Mouse (Mus musculus) midbrain, embryonic 12.5 days (tissue): Measurements from ENCODE around the gene Fgfr2. TPM values are rescaled to one million over a fixed set of nuclear protein-coding genes. Genes with fewer than 3 reads are reported as not detected.
A peak's percentile ranks its signal among the peaks of the same experiment; 100 is the strongest.

Source experiments
- ATAC-seq: fragments of 200-750 bp; cut with Nextera tagmentation; 2 replicates; pipeline ENCODE4 v1.8.0; 2017; ENCODE audit warnings: low read depth, moderate TSS enrichment, moderate library complexity; ENCODE audit not compliant: low FRiP score
- H3K27ac ChIP-seq: fragments of 300-500 bp; sonication (generic); replicated peaks from 2 replicates; pipeline ENCODE4 v1.5.1; 2016; ENCODE audit warnings: mild to moderate bottlenecking
- H3K27me3 ChIP-seq: fragments of 300-500 bp; sonication (generic); 2 replicates; pipeline ENCODE4 v1.6.1; 2016; ENCODE audit warnings: mild to moderate bottlenecking
- H3K36me3 ChIP-seq: fragments of 300-500 bp; sonication (generic); 2 replicates; pipeline ENCODE4 v1.6.1; 2016
- H3K4me1 ChIP-seq: fragments of 300-500 bp; sonication (generic); 2 replicates; pipeline ENCODE4 v1.6.1; 2016
- H3K4me2 ChIP-seq: fragments of 300-500 bp; sonication (generic); replicated peaks from 2 replicates; pipeline ENCODE4 v1.6.1; 2016; ENCODE audit warnings: mild to moderate bottlenecking, moderate library complexity
- H3K4me3 ChIP-seq: fragments of 300-500 bp; sonication (generic); 2 replicates; pipeline ENCODE4 v1.5.1; 2016; ENCODE audit warnings: mild to moderate bottlenecking
- H3K9ac ChIP-seq: fragments of 300-500 bp; sonication (generic); replicated peaks from 2 replicates; pipeline ENCODE4 v1.6.1; 2016; ENCODE audit warnings: mild to moderate bottlenecking, moderate library complexity
- H3K9me3 ChIP-seq: fragments of 300-500 bp; sonication (generic); 2 replicates; pipeline ENCODE4 v1.6.1; 2016; ENCODE audit warnings: mild to moderate bottlenecking
- WGBS: fragments of 180-500 bp; shearing (Covaris S2); methylation state at CpG from one replicate; pipeline ENCODE4 v1.1.7; 2016; 5-methylcytosine and 5-hydroxymethylcytosine counted together
- polyA plus RNA-seq: library from polyadenylated mRNA; unstranded; fragments of >200 nt; fragmentation: Nextera tagmentation; extraction: Ambion mirVana; gene quantifications from 2 replicates; pipeline ENCODE4 v1.2.1, GENCODE M21; 2016

Fgfr2 gene
- polyA plus RNA-seq, 1 experiment from 2014 or later, result 96.5 TPM

- H3K9me3 ChIP-seq, result no peaks in the 10 kb centered on the region
- no peak overlapping the region for H3K27ac ChIP-seq
- no peak for ATAC-seq
- no peaks in the 10 kb centered on the region for H3K27me3 ChIP-seq
- H3K36me3 ChIP-seq, result peaks cover 12% of the 10 kb centered on the region
- peaks cover 27% of the 10 kb centered on the region for H3K4me1 ChIP-seq
- no peak overlapping the region for H3K9ac ChIP-seq
- 90% methylated on average over 2 of the region's 2 CpGs for WGBS
- no peak overlapping the region for H3K4me2 ChIP-seq
- no peak overlapping the region for H3K4me3 ChIP-seq
Observed at GRCm38 (mm10) chr7:130705230-130705629, 2417.9 kb downstream of the Fgfr2 start.

DNA sequence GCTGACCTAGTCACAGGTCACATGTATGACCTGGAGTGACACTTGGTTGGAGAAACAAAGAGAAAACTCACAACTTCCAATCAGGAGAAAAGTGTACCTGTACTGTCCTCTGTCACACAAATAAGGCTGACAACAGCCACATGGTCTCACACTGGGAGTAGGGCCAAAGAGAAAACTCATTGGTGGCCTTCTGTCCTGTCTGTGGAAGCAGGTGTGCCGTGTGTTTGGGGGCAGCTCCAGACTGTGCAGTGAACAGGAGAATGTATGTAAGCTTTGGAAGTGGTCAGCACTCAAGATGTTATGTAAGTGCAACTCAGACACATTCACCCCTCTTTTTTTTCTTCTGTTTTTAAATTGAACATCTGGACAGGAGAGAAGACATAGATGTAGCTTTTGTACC is 2421.8 kb downstream of the Fgfr2 start:
- H3K4me1 ChIP-seq, result peaks cover 19% of the 10 kb centered on the region
- no peak overlapping the region for H3K9ac ChIP-seq
- no peaks in the 10 kb centered on the region for H3K9me3 ChIP-seq
- ATAC-seq, result no peak
- H3K4me2 ChIP-seq, result no peak overlapping the region
- H3K36me3 ChIP-seq, result peaks cover 17% of the 10 kb centered on the region
- 96% methylated on average over 1 of the region's 1 CpGs for WGBS
- no peak overlapping the region for H3K27ac ChIP-seq
- H3K4me3 ChIP-seq, result no peak overlapping the region
- no peaks in the 10 kb centered on the region for H3K27me3 ChIP-seq

- Histone ChIP-seq H3K36me3 (peaks cover 17% of the 10 kb centered on the region), H3K4me2 (no peak overlapping the region), H3K4me3 (no peak overlapping the region), H3K4me1 (peaks cover 46% of the 10 kb centered on the region), H3K27ac (no peak overlapping the region), H3K27me3 (no peaks in the 10 kb centered on the region), H3K9me3 (no peaks in the 10 kb centered on the region), H3K9ac (no peak overlapping the region)
- ATAC-seq, result no peak
Observed at GRCm38 (mm10) chr7:130698480-130698879, 2424.7 kb downstream of the Fgfr2 start.

- peak overlapping the region; percentile 20; the same call in 1 of the 2 replicates for H3K9ac ChIP-seq
- H3K4me3 ChIP-seq, result peak overlapping the region; percentile 19; the same call in 1 of the 2 replicates
- 55% methylated on average over 16 of the region's 16 CpGs for WGBS
- no peaks in the 10 kb centered on the region for H3K27me3 ChIP-seq
- H3K27ac ChIP-seq, result peak overlapping the region; percentile 22
- no peak for ATAC-seq
- no peaks in the 10 kb centered on the region for H3K9me3 ChIP-seq
- H3K36me3 ChIP-seq, result peaks cover 11% of the 10 kb centered on the region
- H3K4me1 ChIP-seq, result peaks cover 54% of the 10 kb centered on the region
- peak overlapping the region; percentile 60 for H3K4me2 ChIP-seq
Observed at GRCm38 (mm10) chr7:130696347-130697234, 2426.6 kb downstream of the Fgfr2 start.

GRCm38 (mm10) chr7:130695669-130696338 is 2427.3 kb downstream of the Fgfr2 start:
- Histone ChIP-seq H3K9ac (no peak overlapping the region; the same call in 1 of the 2 replicates), H3K27me3 (no peaks in the 10 kb centered on the region), H3K27ac (peak overlapping the region; percentile 22; the same call in 1 of the 2 replicates), H3K9me3 (no peaks in the 10 kb centered on the region), H3K36me3 (peaks cover 10% of the 10 kb centered on the region), H3K4me2 (peak overlapping the region; percentile 60), H3K4me3 (peak overlapping the region; percentile 6; the same call in 1 of the 2 replicates), H3K4me1 (peaks cover 55% of the 10 kb centered on the region)
- no peak for ATAC-seq
- 69% methylated on average over 13 of the region's 13 CpGs for WGBS

GRCm38 (mm10) chr7:130693800-130694193 is 2429.4 kb downstream of the Fgfr2 start:
- H3K4me3 ChIP-seq, result peak overlapping the region; percentile 57

GRCm38 (mm10) chr7:130692943-130693799 is 2430.0 kb downstream of the Fgfr2 start:
- peaks cover 61% of the 10 kb centered on the region for H3K4me1 ChIP-seq
- peak overlapping the region; percentile 57 for H3K4me3 ChIP-seq
- H3K9me3 ChIP-seq, result no peaks in the 10 kb centered on the region
- peak; percentile 73 for ATAC-seq
- no peaks in the 10 kb centered on the region for H3K27me3 ChIP-seq
- H3K9ac ChIP-seq, result peak overlapping the region; percentile 91
- H3K36me3 ChIP-seq, result no peaks in the 10 kb centered on the region
- 1% methylated on average over 19 of the region's 19 CpGs for WGBS
- peak overlapping the region; percentile 96 for H3K27ac ChIP-seq
- H3K4me2 ChIP-seq, result peak overlapping the region; percentile 60

More at GRCm38 (mm10) chr7:130693800-130694193, 2429.4 kb downstream of the Fgfr2 start:
- H3K36me3 ChIP-seq, result no peaks in the 10 kb centered on the region
- H3K4me1 ChIP-seq, result peaks cover 61% of the 10 kb centered on the region
- H3K9ac ChIP-seq, result peak overlapping the region; percentile 91
- H3K27ac ChIP-seq, result peak overlapping the region; percentile 96
- no peak for ATAC-seq
- H3K9me3 ChIP-seq, result no peaks in the 10 kb centered on the region
- H3K4me2 ChIP-seq, result peak overlapping the region; percentile 60
- H3K27me3 ChIP-seq, result no peaks in the 10 kb centered on the region
- WGBS, result 18% methylated on average over 11 of the region's 11 CpGs

DNA sequence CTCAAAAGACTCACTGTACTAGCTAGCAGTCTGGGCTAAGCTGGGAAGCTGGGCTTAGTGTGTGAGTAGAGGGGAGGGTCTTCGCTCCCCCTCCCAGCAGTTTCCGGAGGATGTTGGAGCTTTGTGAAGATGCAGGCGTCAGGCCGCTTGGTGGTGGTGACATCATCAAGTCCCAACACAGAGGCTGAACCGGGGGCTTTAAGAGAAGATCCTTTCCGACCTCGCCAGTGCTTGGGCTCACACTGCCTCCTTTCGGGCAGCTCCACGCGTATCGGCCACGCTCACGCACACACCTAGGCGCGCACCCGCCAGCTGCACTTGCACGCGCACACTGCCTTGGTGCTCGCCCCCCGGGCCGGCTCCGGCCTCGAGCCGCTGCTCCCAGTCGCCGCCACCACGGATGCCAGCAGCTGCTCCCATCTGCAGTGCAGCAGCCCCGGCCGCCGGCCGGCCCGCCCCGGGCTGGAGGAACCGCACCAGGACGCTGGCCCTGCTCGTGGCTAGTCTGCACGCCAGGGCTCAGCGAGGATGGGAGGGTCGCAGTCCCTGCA is 2430.7 kb downstream of the Fgfr2 start:
- Histone ChIP-seq H3K27ac (peak overlapping the region; percentile 96), H3K36me3 (no peaks in the 10 kb centered on the region), H3K4me3 (peak overlapping the region; percentile 57), H3K27me3 (no peaks in the 10 kb centered on the region), H3K4me1 (peaks cover 56% of the 10 kb centered on the region), H3K9ac (peak overlapping the region; percentile 91), H3K9me3 (no peaks in the 10 kb centered on the region), H3K4me2 (peak overlapping the region; percentile 60)
- peak; percentile 89 for ATAC-seq
- under 1% methylated on average over 39 of the region's 39 CpGs for WGBS

DNA sequence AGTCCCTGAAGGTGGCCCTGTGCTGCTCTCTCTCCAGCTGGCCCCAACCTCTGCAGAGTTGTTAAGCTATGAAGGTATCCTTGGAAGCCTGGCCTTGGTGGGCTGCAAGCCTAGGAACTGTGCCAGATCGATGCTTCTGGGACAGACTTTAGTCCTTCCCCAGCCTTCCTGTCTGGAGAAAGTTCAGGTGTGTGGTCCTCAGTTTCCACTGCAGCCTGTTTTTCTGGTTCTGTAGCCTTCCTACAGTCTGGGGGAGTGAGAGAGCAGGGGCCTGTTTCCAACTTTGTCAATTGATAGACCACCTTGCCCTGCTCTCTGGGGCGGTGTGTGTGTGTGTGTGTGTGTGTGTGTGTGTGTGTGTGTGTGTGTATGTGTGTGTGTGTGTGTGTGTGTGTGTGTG is 2431.2 kb downstream of the Fgfr2 start:
- Histone ChIP-seq H3K4me1 (peaks cover 51% of the 10 kb centered on the region), H3K36me3 (no peaks in the 10 kb centered on the region), H3K9ac (peak overlapping the region; percentile 91), H3K27me3 (no peaks in the 10 kb centered on the region), H3K27ac (peak overlapping the region; percentile 96), H3K9me3 (no peaks in the 10 kb centered on the region), H3K4me3 (peak overlapping the region; percentile 57), H3K4me2 (peak overlapping the region; percentile 60)
- no peak for ATAC-seq
- 62% methylated on average over 2 of the region's 2 CpGs for WGBS

- Histone ChIP-seq H3K9ac (no peak overlapping the region), H3K27ac (no peak overlapping the region), H3K4me3 (no peak overlapping the region), H3K4me2 (no peak overlapping the region), H3K4me1 (peaks cover 40% of the 10 kb centered on the region), H3K36me3 (no peaks in the 10 kb centered on the region), H3K27me3 (no peaks in the 10 kb centered on the region), H3K9me3 (no peaks in the 10 kb centered on the region)
- WGBS, result 84% methylated on average over 6 of the region's 6 CpGs
- ATAC-seq, result no peak
Observed at GRCm38 (mm10) chr7:130690869-130691268, 2432.3 kb downstream of the Fgfr2 start.

- Histone ChIP-seq H3K9me3 (no peaks in the 10 kb centered on the region), H3K4me2 (no peak overlapping the region), H3K4me3 (no peak overlapping the region), H3K27me3 (no peaks in the 10 kb centered on the region), H3K9ac (no peak overlapping the region), H3K4me1 (peaks cover 18% of the 10 kb centered on the region), H3K36me3 (no peaks in the 10 kb centered on the region), H3K27ac (no peak overlapping the region)
- no peak for ATAC-seq
- 80% methylated on average over 4 of the region's 4 CpGs for WGBS
Observed at GRCm38 (mm10) chr7:130688601-130689000, 2434.5 kb downstream of the Fgfr2 start.
